Mouse (Mus musculus) ES-Bruce4 (cell line): ENCODE results near the gene Sult2b1. TPM values are rescaled to one million over a fixed set of nuclear protein-coding genes. Genes with fewer than 3 reads are reported as not detected.

ENCODE experiments used
- H3K27ac ChIP-seq: 2 replicates; pipeline ENCODE4 v1.5.1; 2012; ENCODE audit warnings: low read length, inconsistent platforms; ENCODE audit not compliant: insufficient read depth
- H3K27me3 ChIP-seq: 2 replicates; pipeline ENCODE4 v1.6.1; 2012; ENCODE audit warnings: mild to moderate bottlenecking, low read length, inconsistent platforms; ENCODE audit not compliant: control insufficient read depth, poor library complexity, insufficient read depth, severe bottlenecking
- H3K36me3 ChIP-seq: 2 replicates; pipeline ENCODE4 v1.6.1; 2012; ENCODE audit warnings: inconsistent platforms, mild to moderate bottlenecking, low read length, moderate library complexity; ENCODE audit not compliant: control insufficient read depth, poor library complexity, insufficient read depth, severe bottlenecking
- H3K4me1 ChIP-seq: one replicate; pipeline ENCODE4 v1.8.1; 2011; ENCODE audit warnings: low read length; ENCODE audit not compliant: control insufficient read depth, insufficient read depth
- H3K4me3 ChIP-seq: 2 replicates; pipeline ENCODE4 v1.5.1; 2011; ENCODE audit warnings: low read depth, mild to moderate bottlenecking, low read length
- H3K9ac ChIP-seq: 2 replicates; pipeline ENCODE4 v1.6.1; 2012; ENCODE audit warnings: low read depth, mild to moderate bottlenecking, inconsistent platforms; ENCODE audit not compliant: poor library complexity, severe bottlenecking
- H3K9me3 ChIP-seq: replicated peaks from 2 replicates; pipeline ENCODE4 v1.6.1; 2012; ENCODE audit warnings: mild to moderate bottlenecking, low read length, inconsistent platforms; ENCODE audit not compliant: control insufficient read depth, poor library complexity, insufficient read depth, severe bottlenecking
- CTCF ChIP-seq: IDR thresholded peaks from one replicate; pipeline ENCODE4 v1.8.1; 2011; ENCODE audit warnings: low read depth, low read length
- EP300 ChIP-seq: IDR thresholded peaks from 2 replicates; pipeline ENCODE4 v1.6.1; 2011; ENCODE audit warnings: low read depth, low read length; ENCODE audit not compliant: insufficient read depth
- POLR2A ChIP-seq: IDR thresholded peaks from one replicate; pipeline ENCODE4 v1.8.1; 2011; ENCODE audit warnings: low read length; ENCODE audit not compliant: insufficient read depth
- polyA plus RNA-seq: library from polyadenylated mRNA; stranded (reverse); fragments of >200 nt; gene quantifications from 2 replicates; pipeline ENCODE4 v1.2.4, GENCODE M21; 2011; ENCODE audit warnings: low read depth; ENCODE audit not compliant: missing spikeins, insufficient read depth, insufficient read length

The Sult2b1 gene
- polyA plus RNA-seq, 1 experiment = 6.4 TPM

DNA sequence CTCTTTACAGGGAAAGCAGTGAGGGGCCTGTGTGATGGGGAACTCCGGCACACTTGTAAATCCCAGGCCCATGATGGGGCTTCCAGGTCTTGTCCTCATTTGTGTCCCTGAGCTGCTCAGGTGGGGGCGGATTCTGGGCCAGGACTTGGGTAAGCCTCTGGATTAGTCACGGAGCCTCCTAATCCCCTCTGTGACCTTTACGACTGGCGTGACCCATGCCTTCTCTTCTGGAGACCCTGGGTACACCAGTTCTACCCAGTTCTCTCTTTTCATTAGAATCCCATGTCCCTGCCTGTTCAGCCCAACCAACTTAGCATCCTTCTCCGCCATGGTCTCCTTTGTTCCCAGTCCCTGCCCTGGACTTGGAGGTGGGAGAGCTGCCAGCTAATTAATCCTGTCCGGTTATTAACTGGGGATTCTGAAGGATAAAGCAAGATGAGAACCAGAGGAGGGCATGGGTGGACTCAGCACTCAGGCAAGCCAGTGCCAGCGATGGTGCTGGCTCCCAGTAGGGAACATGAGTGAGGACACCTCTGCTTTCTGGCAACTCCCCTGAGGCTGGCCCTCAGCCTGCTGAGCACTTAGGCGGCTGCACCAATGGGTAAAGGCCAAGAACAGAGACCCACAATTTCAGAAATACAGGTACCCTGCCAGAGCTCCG, 31.0 kb upstream of the Sult2b1 start:
- peaks cover 17% of the 10 kb centered on the region for H3K36me3 ChIP-seq
- H3K27ac ChIP-seq = no peak overlapping the region
- no peak for TF ChIP-seq EP300
- no peak for TF ChIP-seq CTCF
- no peak for TF ChIP-seq POLR2A
- H3K4me1 ChIP-seq = no peaks in the 10 kb centered on the region
- no peak overlapping the region for H3K4me3 ChIP-seq
- no peaks in the 10 kb centered on the region for H3K9me3 ChIP-seq
- no peaks in the 10 kb centered on the region for H3K27me3 ChIP-seq
- H3K9ac ChIP-seq = no peak overlapping the region

DNA sequence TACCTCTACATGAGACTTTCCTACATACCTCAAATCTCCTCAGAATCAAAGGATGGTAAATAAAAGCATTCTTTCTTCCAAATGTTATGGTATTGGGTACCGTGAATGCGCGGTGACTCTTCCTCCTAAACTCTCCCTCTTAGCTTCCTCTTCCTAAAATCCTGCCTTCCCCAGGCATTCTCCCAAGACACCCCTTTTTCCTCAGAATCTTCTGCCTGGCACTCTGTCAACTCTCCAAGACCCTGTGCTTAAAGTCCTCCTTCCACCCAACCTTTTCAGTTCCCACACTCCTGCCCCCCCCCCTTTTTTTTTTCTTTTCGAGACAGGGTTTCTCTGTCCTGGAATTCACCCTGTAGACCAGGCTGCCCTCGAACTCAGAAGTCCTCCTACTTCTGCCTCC, 30.4 kb upstream of the Sult2b1 start:
- no peaks in the 10 kb centered on the region for H3K27me3 ChIP-seq
- no peak overlapping the region for H3K9ac ChIP-seq
- H3K4me1 ChIP-seq = no peaks in the 10 kb centered on the region
- no peak overlapping the region for H3K27ac ChIP-seq
- no peaks in the 10 kb centered on the region for H3K9me3 ChIP-seq
- H3K36me3 ChIP-seq = peaks cover 23% of the 10 kb centered on the region
- TF ChIP-seq POLR2A (no peak), CTCF (no peak), EP300 (no peak)
- no peak overlapping the region for H3K4me3 ChIP-seq

- peak within 1 kb of the TSS; percentile 93 for H3K9ac ChIP-seq
- no peaks in the 10 kb centered on the region for H3K9me3 ChIP-seq
- peak within 1 kb of the TSS; percentile 48 for H3K27ac ChIP-seq
- TF ChIP-seq POLR2A (peak; percentile 12), EP300 (no peak)
- no peaks in the 10 kb centered on the region for H3K27me3 ChIP-seq
- H3K4me3 ChIP-seq = peak within 1 kb of the TSS; percentile 97
- H3K4me1 ChIP-seq = no peaks in the 10 kb centered on the region
- H3K36me3 ChIP-seq = peaks cover 29% of the 10 kb centered on the region
Measured at GRCm38 (mm10) chr7:45813787-45814779, 29.6 kb upstream of the Sult2b1 start, which contains the start of gene Cyth2. Gene Cyth2 (minus strand): TSS chr7:45814581.

GRCm38 (mm10) chr7:45812921-45813320, 28.5 kb upstream of the Sult2b1 start:
- TF ChIP-seq POLR2A (no peak), EP300 (no peak), CTCF (no peak)
- Histone ChIP-seq H3K9me3 (no peaks in the 10 kb centered on the region), H3K27me3 (no peaks in the 10 kb centered on the region), H3K27ac (no peak overlapping the region), H3K36me3 (peaks cover 29% of the 10 kb centered on the region), H3K4me3 (peak overlapping the region; percentile 97), H3K9ac (peak overlapping the region; percentile 93), H3K4me1 (no peaks in the 10 kb centered on the region)

GRCm38 (mm10) chr7:45809276-45810075, 25.0 kb upstream of the Sult2b1 start:
- no peak overlapping the region for H3K27ac ChIP-seq
- H3K4me3 ChIP-seq = no peak overlapping the region
- no peaks in the 10 kb centered on the region for H3K27me3 ChIP-seq
- no peak overlapping the region for H3K9ac ChIP-seq
- no peaks in the 10 kb centered on the region for H3K4me1 ChIP-seq
- H3K9me3 ChIP-seq = no peaks in the 10 kb centered on the region
- TF ChIP-seq POLR2A (no peak), CTCF (no peak), EP300 (no peak)
- peaks cover 37% of the 10 kb centered on the region for H3K36me3 ChIP-seq
